Mouse (Mus musculus): ENCODE data around the gene 4931409K22Rik. TPM values are rescaled to one million over a fixed set of nuclear protein-coding genes. Genes with fewer than 3 reads are reported as not detected.

4931409K22Rik gene
- not detected in 2 replicates for polyA plus RNA-seq (2014; fragmentation: Nextera tagmentation; extraction: Ambion mirVana)

DNA sequence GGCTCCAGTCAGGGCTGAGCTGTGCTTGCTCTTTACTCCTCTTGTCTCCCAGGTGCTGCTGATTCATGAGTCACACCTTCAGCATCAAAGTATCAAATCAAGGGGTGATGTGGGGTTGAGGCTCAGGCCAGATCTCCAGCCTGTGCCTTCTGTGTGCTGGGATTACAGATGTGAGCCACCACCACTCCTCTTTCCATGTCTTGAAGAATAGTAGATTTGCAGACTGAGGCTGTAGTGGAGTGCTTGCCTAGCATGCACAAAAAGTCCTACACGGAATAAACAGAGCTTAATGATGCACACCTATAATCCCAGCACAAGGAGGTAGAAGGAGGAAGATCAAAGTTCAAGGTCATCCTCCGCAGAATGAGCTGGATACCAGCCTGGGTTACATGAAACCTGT lies at the start of gene 4931409K22Rik:
TSS of gene 4931409K22Rik (minus strand) at position 101 of the 400 bp plus-strand sequence.
- no peak within 1 kb of the TSS for H3K4me3 ChIP-seq (ENCODE audit: low read depth, low read length)
- WGBS: 69% methylated on average over 2 of the region's 2 CpGs
- H3K36me3 ChIP-seq (ENCODE audit: control insufficient read depth, insufficient read depth, low read length): no peaks in the 10 kb centered on the region
- DNase-seq (ENCODE audit: low spot score): no peak
- no peaks in the 10 kb centered on the region for H3K27me3 ChIP-seq (replicated peaks; ENCODE audit: control insufficient read depth, insufficient read depth, low read length)
- H3K4me2 ChIP-seq (ENCODE audit: low read depth, low read length): no peak within 1 kb of the TSS
- H3K9ac ChIP-seq (ENCODE audit: low read depth, low read length): no peak within 1 kb of the TSS
- peaks cover 10% of the 10 kb centered on the region for H3K4me1 ChIP-seq (ENCODE audit: control insufficient read depth, insufficient read depth, low read length)
- no peak for ATAC-seq (ENCODE audit: low read depth)
- no peak within 1 kb of the TSS for H3K27ac ChIP-seq (replicated peaks; ENCODE audit: low read depth, low read length)
- no peaks in the 10 kb centered on the region for H3K9me3 ChIP-seq (ENCODE audit: control insufficient read depth, low read length)

DNA sequence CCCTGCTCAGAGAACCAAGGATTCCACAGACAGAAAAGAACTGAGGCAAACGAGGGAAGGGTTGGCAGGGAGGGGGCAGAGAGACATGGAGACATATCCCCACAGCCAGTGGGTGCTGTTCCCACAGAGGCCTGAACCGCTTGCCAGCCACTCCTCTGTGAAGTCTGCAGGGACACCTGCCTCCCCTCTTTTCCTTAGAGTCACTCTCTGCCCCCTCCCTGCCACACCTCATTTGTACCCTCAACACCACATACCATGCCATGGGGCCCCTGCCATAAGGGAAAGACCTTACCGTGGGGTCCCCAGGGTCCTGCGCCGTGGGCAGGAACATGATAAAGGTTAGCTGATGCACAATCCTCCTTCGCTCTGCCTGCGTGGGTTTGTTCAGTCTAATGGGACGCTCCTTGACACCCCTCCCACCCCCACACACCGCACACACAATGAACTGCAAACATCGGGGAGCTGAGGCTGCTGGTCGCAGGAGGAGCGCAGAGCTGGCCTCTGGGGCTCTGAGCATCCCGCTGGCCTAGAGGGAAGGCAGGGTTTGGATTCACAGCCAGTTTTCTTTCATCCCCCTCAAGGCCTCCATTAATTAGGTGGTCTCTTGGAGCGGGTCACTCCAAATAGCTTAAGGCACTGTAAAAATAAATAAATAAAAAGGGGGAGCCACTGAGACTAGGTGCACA lies 49.5 kb upstream of the 4931409K22Rik start:
- H3K36me3 ChIP-seq (ENCODE audit: control insufficient read depth, insufficient read depth, low read length): no peaks in the 10 kb centered on the region
- ATAC-seq (ENCODE audit: low read depth) (no peak), DNase-seq (ENCODE audit: low spot score) (no peak)
- no peaks in the 10 kb centered on the region for H3K27me3 ChIP-seq (replicated peaks; ENCODE audit: control insufficient read depth, insufficient read depth, low read length)
- 21% methylated on average over 14 of the region's 14 CpGs for WGBS
- peak overlapping the region; percentile 100 for H3K27ac ChIP-seq (replicated peaks; ENCODE audit: low read depth, low read length)
- H3K4me1 ChIP-seq (ENCODE audit: control insufficient read depth, insufficient read depth, low read length): peaks cover 35% of the 10 kb centered on the region
- peak overlapping the region; percentile 90 for H3K9ac ChIP-seq (ENCODE audit: low read depth, low read length)
- H3K4me2 ChIP-seq (ENCODE audit: low read depth, low read length): peak overlapping the region; percentile 79
- H3K4me3 ChIP-seq (ENCODE audit: low read depth, low read length): peak overlapping the region; percentile 70
- H3K9me3 ChIP-seq (ENCODE audit: control insufficient read depth, low read length): no peaks in the 10 kb centered on the region

DNA sequence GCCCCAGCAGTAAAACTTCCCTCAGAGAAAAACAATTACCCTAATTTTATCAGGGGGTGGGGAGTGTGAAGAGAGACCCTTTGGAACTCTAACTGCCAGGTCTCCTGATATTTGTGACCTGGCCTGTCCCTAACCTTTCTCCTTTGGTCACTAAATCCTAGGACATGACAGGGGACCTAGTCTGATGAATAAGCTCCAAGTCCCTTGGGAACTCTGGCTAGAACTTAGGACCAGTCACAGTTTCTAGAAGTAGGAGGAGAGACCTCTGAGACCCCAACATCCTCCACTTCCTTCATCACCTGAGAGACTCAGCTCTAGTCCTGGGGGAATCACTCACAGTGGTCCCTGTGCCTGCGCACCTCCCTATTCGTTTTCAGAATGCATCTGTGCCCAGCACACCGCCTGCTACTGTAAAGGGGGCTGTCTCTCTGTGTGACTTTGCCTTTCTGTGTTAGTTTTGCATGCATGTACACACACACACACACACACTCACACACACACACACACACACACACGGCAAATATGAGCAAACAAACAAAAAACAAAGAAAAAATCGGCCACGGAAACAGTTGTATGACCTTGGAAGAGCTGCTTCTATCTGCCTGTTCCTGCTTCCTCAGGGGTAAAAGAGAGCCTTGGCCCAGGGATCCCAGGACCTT lies 48.8 kb upstream of the 4931409K22Rik start:
- Histone ChIP-seq H3K4me1 (ENCODE audit: control insufficient read depth, insufficient read depth, low read length) (peaks cover 39% of the 10 kb centered on the region), H3K27ac (replicated peaks; ENCODE audit: low read depth, low read length) (peak overlapping the region; percentile 100), H3K9ac (ENCODE audit: low read depth, low read length) (peak overlapping the region; percentile 90), H3K4me3 (ENCODE audit: low read depth, low read length) (peak overlapping the region; percentile 70), H3K4me2 (ENCODE audit: low read depth, low read length) (peak overlapping the region; percentile 79), H3K9me3 (ENCODE audit: control insufficient read depth, low read length) (no peaks in the 10 kb centered on the region), H3K36me3 (ENCODE audit: control insufficient read depth, insufficient read depth, low read length) (no peaks in the 10 kb centered on the region), H3K27me3 (replicated peaks; ENCODE audit: control insufficient read depth, insufficient read depth, low read length) (no peaks in the 10 kb centered on the region)
- peak; percentile 46 for DNase-seq (ENCODE audit: low spot score)
- ATAC-seq (ENCODE audit: low read depth): no peak
- WGBS: 6% methylated on average over 6 of the region's 6 CpGs

DNA sequence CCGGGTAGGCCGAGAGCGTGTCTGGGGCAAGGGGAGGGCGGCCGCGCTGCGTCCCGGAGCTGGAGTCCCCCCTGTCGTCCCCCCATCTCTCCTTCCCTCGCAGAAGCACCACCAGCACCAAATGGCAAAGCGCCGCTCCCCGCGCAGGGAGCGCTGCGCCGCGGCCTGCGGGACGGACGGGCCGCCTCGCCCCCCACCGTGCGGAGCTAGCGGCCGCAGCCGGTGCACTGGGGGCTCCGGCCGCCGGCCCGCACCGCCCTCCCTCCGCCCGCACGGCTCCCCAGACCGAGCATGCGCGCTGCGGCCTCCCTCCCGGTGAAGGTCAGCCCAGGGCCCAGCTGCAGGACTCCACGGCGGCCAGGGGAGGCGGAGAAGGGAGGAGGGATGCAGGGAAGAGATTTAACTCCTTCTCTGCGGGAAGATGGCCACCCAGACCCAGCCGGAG lies 48.1 kb upstream of the 4931409K22Rik start:
- H3K27me3 ChIP-seq (replicated peaks; ENCODE audit: control insufficient read depth, insufficient read depth, low read length): no peaks in the 10 kb centered on the region
- H3K4me2 ChIP-seq (ENCODE audit: low read depth, low read length): peak overlapping the region; percentile 79
- H3K4me3 ChIP-seq (ENCODE audit: low read depth, low read length): peak overlapping the region; percentile 70
- H3K27ac ChIP-seq (replicated peaks; ENCODE audit: low read depth, low read length): peak overlapping the region; percentile 100
- H3K9ac ChIP-seq (ENCODE audit: low read depth, low read length): peak overlapping the region; percentile 90
- H3K36me3 ChIP-seq (ENCODE audit: control insufficient read depth, insufficient read depth, low read length): no peaks in the 10 kb centered on the region
- peaks cover 40% of the 10 kb centered on the region for H3K4me1 ChIP-seq (ENCODE audit: control insufficient read depth, insufficient read depth, low read length)
- peak; percentile 74 for ATAC-seq (ENCODE audit: low read depth)
- no peaks in the 10 kb centered on the region for H3K9me3 ChIP-seq (ENCODE audit: control insufficient read depth, low read length)
- WGBS: 2% methylated on average over 19 of the region's 46 CpGs
- DNase-seq (ENCODE audit: low spot score): peak; percentile 94

DNA sequence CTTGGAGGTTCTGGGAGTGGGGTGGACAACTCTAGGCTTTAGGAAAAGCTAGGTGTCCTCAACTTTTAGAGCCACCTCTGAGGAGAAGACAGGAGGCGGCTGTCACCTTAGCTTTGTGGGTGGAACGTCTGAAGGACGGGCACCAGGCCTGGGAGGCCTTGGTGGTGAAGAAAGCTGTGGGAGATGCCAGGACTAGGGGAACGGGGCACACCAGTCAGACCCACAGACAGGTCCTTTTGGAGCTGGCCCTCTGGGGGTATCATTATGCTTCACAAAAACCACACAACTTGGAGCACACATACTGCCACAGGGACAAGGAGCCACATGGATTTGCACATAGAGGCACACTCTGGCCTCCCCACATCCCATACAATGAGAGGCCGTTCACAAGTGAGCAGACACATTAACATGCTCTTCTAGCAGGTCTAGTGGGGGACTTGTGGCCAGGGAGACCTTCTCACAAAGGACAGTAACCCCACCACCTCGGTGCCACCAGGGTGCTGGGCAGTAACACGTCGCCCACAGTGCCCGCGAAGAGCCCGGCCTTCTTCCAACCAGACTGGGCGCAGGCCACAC lies 47.6 kb upstream of the 4931409K22Rik start:
- Histone ChIP-seq H3K9ac (ENCODE audit: low read depth, low read length) (peak overlapping the region; percentile 90), H3K4me1 (ENCODE audit: control insufficient read depth, insufficient read depth, low read length) (peaks cover 43% of the 10 kb centered on the region), H3K9me3 (ENCODE audit: control insufficient read depth, low read length) (no peaks in the 10 kb centered on the region), H3K4me3 (ENCODE audit: low read depth, low read length) (peak overlapping the region; percentile 70), H3K27me3 (replicated peaks; ENCODE audit: control insufficient read depth, insufficient read depth, low read length) (no peaks in the 10 kb centered on the region), H3K36me3 (ENCODE audit: control insufficient read depth, insufficient read depth, low read length) (no peaks in the 10 kb centered on the region), H3K27ac (replicated peaks; ENCODE audit: low read depth, low read length) (peak overlapping the region; percentile 100), H3K4me2 (ENCODE audit: low read depth, low read length) (peak overlapping the region; percentile 79)
- WGBS: 18% methylated on average over 11 of the region's 12 CpGs
- no peak for DNase-seq (ENCODE audit: low spot score)
- ATAC-seq (ENCODE audit: low read depth): no peak

DNA sequence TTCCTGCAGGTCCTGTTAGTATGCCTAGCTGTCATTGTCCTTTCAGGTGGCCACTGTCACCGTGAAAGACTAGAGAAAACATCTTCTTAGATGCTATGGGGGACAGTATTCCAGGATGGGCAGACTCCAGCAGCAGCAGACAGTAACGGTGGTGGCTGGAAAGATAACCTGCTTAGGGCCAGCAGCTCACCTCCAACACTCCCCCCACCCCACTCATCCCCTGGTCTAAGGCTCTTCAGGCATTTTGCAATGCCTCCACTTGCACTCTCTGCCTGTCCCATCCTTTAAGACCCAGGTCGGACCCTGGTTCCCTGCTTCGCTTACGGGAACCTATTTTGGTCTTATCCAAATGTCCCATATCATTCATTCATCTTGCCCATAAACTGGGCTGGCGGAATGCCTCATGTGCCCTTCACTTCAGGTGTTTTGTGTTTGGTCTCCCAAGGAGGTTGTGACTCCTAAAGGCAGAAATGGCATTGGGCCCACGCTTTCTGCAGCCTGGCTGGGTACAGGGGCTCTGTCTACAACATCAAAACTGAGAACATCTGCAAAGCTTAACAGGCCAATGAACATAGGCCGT lies 46.9 kb upstream of the 4931409K22Rik start:
- no peak for DNase-seq (ENCODE audit: low spot score)
- no peaks in the 10 kb centered on the region for H3K9me3 ChIP-seq (ENCODE audit: control insufficient read depth, low read length)
- H3K4me3 ChIP-seq (ENCODE audit: low read depth, low read length): peak overlapping the region; percentile 57
- H3K27ac ChIP-seq (replicated peaks; ENCODE audit: low read depth, low read length): peak overlapping the region; percentile 100
- no peak overlapping the region; the same call in 1 of the 2 replicates for H3K9ac ChIP-seq (ENCODE audit: low read depth, low read length)
- H3K36me3 ChIP-seq (ENCODE audit: control insufficient read depth, insufficient read depth, low read length): no peaks in the 10 kb centered on the region
- WGBS: 59% methylated on average over 8 of the region's 8 CpGs
- no peak for ATAC-seq (ENCODE audit: low read depth)
- no peaks in the 10 kb centered on the region for H3K27me3 ChIP-seq (replicated peaks; ENCODE audit: control insufficient read depth, insufficient read depth, low read length)
- H3K4me2 ChIP-seq (ENCODE audit: low read depth, low read length): peak overlapping the region; percentile 94
- peaks cover 48% of the 10 kb centered on the region for H3K4me1 ChIP-seq (ENCODE audit: control insufficient read depth, insufficient read depth, low read length)

DNA sequence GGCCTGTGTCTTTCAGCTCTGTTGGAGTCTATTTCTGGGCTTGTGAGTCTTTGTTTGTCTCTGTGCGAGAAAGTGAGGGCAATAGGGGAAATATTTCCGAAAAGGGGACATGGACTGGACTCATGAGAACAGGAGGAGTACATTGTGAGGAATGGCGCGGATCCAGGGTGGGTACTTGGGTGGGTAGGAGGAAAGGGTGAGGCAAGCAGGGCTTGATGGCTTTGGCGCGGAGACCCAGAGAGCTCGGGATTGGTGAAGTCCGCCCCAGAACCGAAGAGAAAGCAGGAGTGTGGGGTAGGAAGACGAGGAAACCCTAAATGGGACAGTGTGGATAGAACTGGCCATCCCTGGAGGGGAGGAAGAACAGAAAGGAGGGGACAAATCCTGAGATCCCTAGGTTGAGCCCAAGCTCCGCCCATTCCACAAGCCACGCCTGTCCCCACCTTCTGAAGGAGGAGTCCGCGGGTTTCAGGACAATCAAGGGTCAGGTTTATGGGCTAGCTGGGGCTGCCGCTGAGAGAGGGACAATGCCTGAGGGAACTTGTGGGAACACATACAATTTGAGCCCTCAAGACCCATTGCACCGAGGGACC lies 46.2 kb upstream of the 4931409K22Rik start:
- ATAC-seq (ENCODE audit: low read depth) (peak; percentile 45), DNase-seq (ENCODE audit: low spot score) (peak; percentile 95)
- peak overlapping the region; percentile 94 for H3K4me2 ChIP-seq (ENCODE audit: low read depth, low read length)
- no peaks in the 10 kb centered on the region for H3K27me3 ChIP-seq (replicated peaks; ENCODE audit: control insufficient read depth, insufficient read depth, low read length)
- H3K9me3 ChIP-seq (ENCODE audit: control insufficient read depth, low read length): no peaks in the 10 kb centered on the region
- H3K4me3 ChIP-seq (ENCODE audit: low read depth, low read length): peak overlapping the region; percentile 57
- H3K4me1 ChIP-seq (ENCODE audit: control insufficient read depth, insufficient read depth, low read length): peaks cover 55% of the 10 kb centered on the region
- H3K36me3 ChIP-seq (ENCODE audit: control insufficient read depth, insufficient read depth, low read length): no peaks in the 10 kb centered on the region
- 2% methylated on average over 16 of the region's 16 CpGs for WGBS
- H3K27ac ChIP-seq (replicated peaks; ENCODE audit: low read depth, low read length): peak overlapping the region; percentile 100
- peak overlapping the region; percentile 89 for H3K9ac ChIP-seq (ENCODE audit: low read depth, low read length)

Measured in embryonic facial prominence, embryonic 14.5 days (tissue).